Mouse (Mus musculus) spleen, adult 2 months (tissue): ENCODE results near the gene Trp53rkb. TPM values are rescaled to one million over a fixed set of nuclear protein-coding genes. Genes with fewer than 3 reads are reported as not detected.

Experiments used
- DNase-seq, 2 experiments: peaks; one replicate each; pipeline versions ENCODE4 v3.0.0 to v3.0.0-alpha.2; 2012 to 2021; ENCODE audit warnings: low spot score in 2 of 2, low read depth in 1 of 2
- H3K27ac ChIP-seq: fragments of 200-500 bp; 2 replicates; pipeline ENCODE4 v1.5.1; 2012; ENCODE audit warnings: low read length, inconsistent platforms; ENCODE audit not compliant: insufficient read depth
- H3K27me3 ChIP-seq: fragments of 200-500 bp; 2 replicates; pipeline ENCODE4 v1.6.1; 2012; ENCODE audit warnings: mild to moderate bottlenecking, moderate library complexity, low read length, inconsistent platforms; ENCODE audit not compliant: control insufficient read depth, insufficient read depth
- H3K36me3 ChIP-seq: fragments of 200-500 bp; 2 replicates; pipeline ENCODE4 v1.6.1; 2012; ENCODE audit warnings: mild to moderate bottlenecking, low read length, inconsistent platforms; ENCODE audit not compliant: control insufficient read depth, insufficient read depth
- H3K4me1 ChIP-seq: fragments of 200-500 bp; 2 replicates; pipeline ENCODE4 v1.6.1; 2011; ENCODE audit warnings: inconsistent platforms; ENCODE audit not compliant: control insufficient read depth, insufficient read depth, insufficient read length
- H3K4me3 ChIP-seq: fragments of 200-500 bp; 2 replicates; pipeline ENCODE4 v1.5.1; 2011; ENCODE audit warnings: mild to moderate bottlenecking, inconsistent platforms; ENCODE audit not compliant: insufficient read depth, insufficient read length; ENCODE audit errors: extremely low read depth
- CTCF ChIP-seq: fragments of 200-500 bp; IDR thresholded peaks from 2 replicates; pipeline ENCODE4 v1.5.1; 2011; ENCODE audit warnings: mild to moderate bottlenecking, inconsistent platforms; ENCODE audit not compliant: insufficient read depth, insufficient read length, insufficient replicate concordance; ENCODE audit errors: extremely low read depth
- POLR2A ChIP-seq: fragments of 200-500 bp; IDR thresholded peaks from 2 replicates; pipeline ENCODE4 v1.6.1; 2011; ENCODE audit warnings: low read depth, low read length, inconsistent platforms
- WGBS: fragments of 180-500 bp; shearing (Covaris S2); methylation state at CpG from one replicate; pipeline ENCODE4 v1.1.7; 2018; 5-methylcytosine and 5-hydroxymethylcytosine counted together
- polyA plus RNA-seq: library from polyadenylated mRNA; depleted of rRNA; stranded (reverse); fragments of >200 nt; gene quantifications from 2 replicates; pipeline ENCODE4 v1.2.3, GENCODE M21; 2012

Gene Trp53rkb
- polyA plus RNA-seq, 1 experiment = 4.1 TPM

GRCm38 (mm10) chr2:166775357-166775893 lies 16.9 kb upstream of the Trp53rkb start:
- DNase-seq = no peak

DNA sequence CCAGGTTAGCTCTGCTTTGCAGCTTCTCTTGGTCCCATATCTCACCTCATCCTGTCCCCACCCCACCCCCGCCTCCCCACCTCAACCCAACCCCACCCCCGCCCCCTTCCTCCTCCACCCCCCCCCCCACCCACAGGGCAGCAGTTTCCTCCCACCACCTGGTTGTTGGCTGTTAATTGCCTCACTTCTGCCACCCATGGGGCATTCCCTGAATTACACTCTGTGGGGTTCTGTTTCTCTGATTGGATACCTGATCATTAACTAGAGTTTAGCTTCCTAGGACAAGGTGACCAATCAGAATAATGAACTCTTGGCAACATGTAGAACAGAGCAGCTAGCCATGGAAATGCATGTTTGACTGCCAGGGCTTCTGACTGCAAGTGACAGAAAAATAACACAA lies 16.1 kb upstream of the Trp53rkb start:
- Histone ChIP-seq H3K4me1 (no peaks in the 10 kb centered on the region; the same call in 1 of the 2 replicates), H3K4me3 (no peak overlapping the region), H3K27ac (no peak overlapping the region), H3K36me3 (no peaks in the 10 kb centered on the region), H3K27me3 (no peaks in the 10 kb centered on the region)
- TF ChIP-seq POLR2A (no peak), CTCF (peak; percentile 26; the same call in 1 of the 2 replicates)
- WGBS = 50% methylated on average over 1 of the region's 2 CpGs
- DNase-seq = peak in 1 of 2 experiments; percentile 61

More at GRCm38 (mm10) chr2:166775357-166775893, 16.9 kb upstream of the Trp53rkb start:
- Histone ChIP-seq H3K4me3 (no peak overlapping the region), H3K27me3 (no peaks in the 10 kb centered on the region), H3K36me3 (no peaks in the 10 kb centered on the region), H3K4me1 (no peaks in the 10 kb centered on the region), H3K27ac (no peak overlapping the region)
- WGBS = 69% methylated on average over 11 of the region's 11 CpGs
- no peak for TF ChIP-seq POLR2A
- no peak for TF ChIP-seq CTCF

DNA sequence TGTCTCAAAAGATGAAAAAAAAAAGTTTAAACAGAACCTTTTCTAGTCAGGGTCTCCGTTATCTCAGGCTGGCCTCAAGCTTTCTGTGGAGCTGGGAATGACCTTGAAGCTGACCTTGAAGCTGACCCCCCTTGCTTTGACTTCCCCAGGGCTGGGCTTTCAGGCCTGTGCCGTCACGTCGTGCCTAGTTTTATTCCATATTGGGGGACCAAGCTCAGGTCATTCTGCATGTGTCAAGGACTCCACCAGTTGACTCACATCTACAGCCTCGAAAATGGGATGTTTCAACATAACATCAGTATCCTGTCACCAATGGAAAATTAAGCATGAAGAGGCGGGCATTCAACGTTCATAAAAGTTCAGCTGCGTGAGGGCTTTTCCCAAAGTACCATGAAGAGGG lies 12.4 kb upstream of the Trp53rkb start:
- TF ChIP-seq POLR2A = no peak
- no peak for TF ChIP-seq CTCF
- H3K36me3 ChIP-seq = no peaks in the 10 kb centered on the region
- H3K4me3 ChIP-seq = no peak overlapping the region
- no peak overlapping the region for H3K27ac ChIP-seq
- no peaks in the 10 kb centered on the region for H3K27me3 ChIP-seq
- DNase-seq = no peak
- H3K4me1 ChIP-seq = no peaks in the 10 kb centered on the region; the same call in 1 of the 2 replicates
- 88% methylated on average over 8 of the region's 8 CpGs for WGBS

- Histone ChIP-seq H3K4me1 (no peaks in the 10 kb centered on the region; the same call in 1 of the 2 replicates), H3K27ac (no peak overlapping the region), H3K4me3 (no peak overlapping the region), H3K27me3 (no peaks in the 10 kb centered on the region), H3K36me3 (no peaks in the 10 kb centered on the region)
- TF ChIP-seq POLR2A (no peak), CTCF (peak; percentile 91; the same call in 1 of the 2 replicates)
- WGBS = 20% methylated on average over 9 of the region's 9 CpGs
- DNase-seq = peak in 1 of 2 experiments; percentile 75
Observed at GRCm38 (mm10) chr2:166780980-166781578, 11.3 kb upstream of the Trp53rkb start.

GRCm38 (mm10) chr2:166784376-166784775 lies 8.0 kb upstream of the Trp53rkb start:
- DNase-seq = no peak
- H3K36me3 ChIP-seq = no peaks in the 10 kb centered on the region
- TF ChIP-seq POLR2A (no peak), CTCF (no peak)
- no peak overlapping the region for H3K27ac ChIP-seq
- 90% methylated on average over 6 of the region's 6 CpGs for WGBS
- no peaks in the 10 kb centered on the region; the same call in 1 of the 2 replicates for H3K4me1 ChIP-seq
- no peak overlapping the region for H3K4me3 ChIP-seq
- no peaks in the 10 kb centered on the region for H3K27me3 ChIP-seq

GRCm38 (mm10) chr2:166786353-166787004 lies 5.9 kb upstream of the Trp53rkb start:
- peak overlapping the region; percentile 70 for H3K4me3 ChIP-seq
- peak; percentile 75 to 86 for DNase-seq
- H3K27me3 ChIP-seq = 0 out of 2 replicates have a peak, but pooled peaks cover 1% of the 10 kb centered on the region
- no peaks in the 10 kb centered on the region for H3K36me3 ChIP-seq
- H3K4me1 ChIP-seq = no peaks in the 10 kb centered on the region; the same call in 1 of the 2 replicates
- TF ChIP-seq POLR2A = no peak
- TF ChIP-seq CTCF = no peak
- no peak overlapping the region for H3K27ac ChIP-seq
- WGBS = under 1% methylated on average over 35 of the region's 35 CpGs

DNA sequence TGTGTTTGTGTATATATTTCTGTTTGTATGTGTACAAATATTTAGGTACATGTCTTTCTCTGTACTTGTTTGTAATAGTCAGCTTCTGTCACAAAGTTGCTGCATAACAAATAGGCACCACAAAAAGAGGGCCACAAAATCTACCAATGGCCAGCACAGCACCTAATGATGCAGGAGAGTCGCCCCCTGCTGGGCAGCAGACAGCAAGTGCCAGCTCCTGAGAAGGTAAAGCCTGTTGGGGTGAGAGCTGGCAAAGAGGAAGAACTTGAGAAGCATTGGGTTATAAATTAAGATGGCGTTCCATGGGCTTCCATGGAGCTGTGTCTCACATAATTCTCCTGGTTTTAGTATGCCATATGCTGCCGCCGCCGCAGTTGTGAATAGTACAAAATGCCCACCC lies 593 bp upstream of the Trp53rkb start:
- Histone ChIP-seq H3K27ac (no peak overlapping the region), H3K36me3 (peaks cover 1% of the 10 kb centered on the region; the same call in 1 of the 2 replicates), H3K4me1 (peaks cover 4% of the 10 kb centered on the region; the same call in 1 of the 2 replicates), H3K27me3 (0 out of 2 replicates have a peak, but pooled peaks cover 1% of the 10 kb centered on the region), H3K4me3 (no peak overlapping the region)
- no peak for TF ChIP-seq POLR2A
- peak; percentile 24; the same call in 1 of the 2 replicates for TF ChIP-seq CTCF
- WGBS = 82% methylated on average over 5 of the region's 5 CpGs
- no peak for DNase-seq
